Mouse (Mus musculus): Measurements from ENCODE around the gene Ier3.

DNA sequence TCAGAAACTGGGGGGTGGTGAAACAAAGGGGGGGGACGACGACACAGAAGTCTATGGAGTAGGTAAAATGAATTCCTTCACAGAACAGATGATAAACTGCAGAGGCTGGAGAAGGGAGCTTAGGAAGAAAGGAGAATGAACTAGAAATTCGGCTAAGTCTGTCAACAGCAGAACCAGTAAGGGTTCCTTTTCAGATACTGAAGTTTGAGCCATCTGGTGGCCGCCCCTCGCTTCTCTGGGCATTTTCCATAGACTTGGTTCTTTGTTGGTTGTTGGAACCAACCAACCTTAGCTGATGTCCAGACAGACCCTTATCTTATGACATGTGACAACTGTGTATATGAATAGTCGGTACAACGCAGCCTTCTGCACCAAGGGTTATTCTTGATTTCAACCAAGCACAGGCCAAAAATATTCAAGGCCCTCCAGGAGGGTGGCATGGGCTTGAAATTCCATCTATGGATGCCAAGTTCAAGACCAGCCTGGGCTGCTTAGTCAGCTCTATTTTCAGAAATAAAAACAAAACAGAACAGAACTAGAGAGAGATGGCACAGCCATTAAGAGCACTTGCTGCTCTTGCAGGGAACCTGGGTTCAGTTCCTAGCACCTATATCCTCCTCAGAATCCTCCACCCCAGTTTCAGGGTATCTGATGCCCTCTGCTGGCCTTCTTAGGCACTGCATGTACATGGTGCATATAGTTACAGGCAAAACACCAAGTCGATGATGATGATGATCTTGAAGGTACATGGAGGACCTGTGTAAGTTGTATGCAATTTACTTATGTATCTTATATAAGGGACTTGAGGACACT is 49.6 kb downstream of the Ier3 start:
- TF ChIP-seq TAL1 (IDR thresholded peaks at IDR 0.05; ENCODE audit: low read length) = no peak
- no peak for TF ChIP-seq GATA1 (IDR thresholded peaks at IDR 0.05; ENCODE audit: low read length)

All from erythroblast, embryonic 14.5 days (primary cell).